Mouse (Mus musculus) stomach, embryonic 16.5 days (tissue): ENCODE measurements around the gene Gabrr2. TPM values are rescaled to one million over a fixed set of nuclear protein-coding genes. Genes with fewer than 3 reads are reported as not detected.
A peak's percentile ranks its signal among the peaks of the same experiment; 100 is the strongest.
"Not testable (repeated sequence)": the region's sequence is repeated elsewhere in the genome, so short reads cannot be mapped to it uniquely, and the experiment has no call there.

Source experiments
- ATAC-seq: fragments of 200-750 bp; cut with Nextera tagmentation; 2 replicates; pipeline ENCODE4 v1.8.0; 2017; ENCODE audit warnings: moderate number of reproducible peaks, moderate TSS enrichment; ENCODE audit not compliant: insufficient read depth, low FRiP score
- H3K27ac ChIP-seq: fragments of 300-500 bp; sonication (generic); 2 replicates; pipeline ENCODE4 v1.5.1; 2014; ENCODE audit warnings: low read length
- H3K27me3 ChIP-seq: fragments of 300-500 bp; sonication (generic); 2 replicates; pipeline ENCODE4 v1.6.1; 2014; ENCODE audit warnings: low read length, control low read depth, mixed read lengths; ENCODE audit not compliant: control insufficient read depth, insufficient read depth
- H3K36me3 ChIP-seq: fragments of 300-500 bp; sonication (generic); 2 replicates; pipeline ENCODE4 v1.6.1; 2014; ENCODE audit warnings: low read length; ENCODE audit not compliant: control insufficient read depth, insufficient read depth
- H3K4me1 ChIP-seq: fragments of 300-500 bp; sonication (generic); 2 replicates; pipeline ENCODE4 v1.6.1; 2014; ENCODE audit warnings: low read length, control low read depth, mixed read lengths; ENCODE audit not compliant: control insufficient read depth, insufficient read depth
- H3K4me2 ChIP-seq: fragments of 300-500 bp; sonication (generic); 2 replicates; pipeline ENCODE4 v1.6.1; 2014; ENCODE audit warnings: low read depth, low read length, mixed read lengths
- H3K4me3 ChIP-seq: fragments of 300-500 bp; sonication (generic); replicated peaks from 2 replicates; pipeline ENCODE4 v1.5.1; 2014; ENCODE audit warnings: mild to moderate bottlenecking, low read length
- H3K9ac ChIP-seq: fragments of 300-500 bp; sonication (generic); 2 replicates; pipeline ENCODE4 v1.6.1; 2014; ENCODE audit warnings: low read length
- H3K9me3 ChIP-seq: fragments of 300-500 bp; sonication (generic); replicated peaks from 2 replicates; pipeline ENCODE4 v1.6.1; 2016; ENCODE audit warnings: low read length, control low read depth; ENCODE audit not compliant: control insufficient read depth
- WGBS: fragments of 180-500 bp; shearing (Covaris S2); extraction: QIAGEN DNeasy Blood & Tissue Kit; methylation state at CpG from one replicate; pipeline ENCODE4 v1.1.7; 2014; 5-methylcytosine and 5-hydroxymethylcytosine counted together
- polyA plus RNA-seq: library from polyadenylated mRNA; unstranded; fragments of >200 nt; fragmentation: Nextera tagmentation; extraction: Ambion mirVana; gene quantifications from 2 replicates; pipeline ENCODE4 v1.2.1, GENCODE M21; 2015

Gene Gabrr2
- polyA plus RNA-seq, 1 experiment from 2014 or later = 0.36 TPM

GRCm38 (mm10) chr4:33075776-33076524, 13.2 kb downstream of the Gabrr2 start:
- H3K4me2 ChIP-seq = no peak overlapping the region
- H3K4me3 ChIP-seq = no peak overlapping the region
- H3K36me3 ChIP-seq = no peaks in the 10 kb centered on the region
- H3K27ac ChIP-seq = no peak overlapping the region
- no peak for ATAC-seq
- no peaks in the 10 kb centered on the region for H3K4me1 ChIP-seq
- 88% methylated on average over 5 of the region's 5 CpGs for WGBS
- no peak overlapping the region for H3K9ac ChIP-seq
- no peaks in the 10 kb centered on the region for H3K27me3 ChIP-seq
- no peaks in the 10 kb centered on the region for H3K9me3 ChIP-seq

- no peaks in the 10 kb centered on the region for H3K9me3 ChIP-seq
- H3K4me3 ChIP-seq = no peak overlapping the region
- H3K9ac ChIP-seq = no peak overlapping the region
- ATAC-seq = no peak
- no peaks in the 10 kb centered on the region for H3K36me3 ChIP-seq
- 76% methylated on average over 11 of the region's 11 CpGs for WGBS
- H3K27me3 ChIP-seq = no peaks in the 10 kb centered on the region
- no peaks in the 10 kb centered on the region for H3K4me1 ChIP-seq
- H3K27ac ChIP-seq = no peak overlapping the region
- H3K4me2 ChIP-seq = no peak overlapping the region
Observed at GRCm38 (mm10) chr4:33077161-33077560, 14.4 kb downstream of the Gabrr2 start.

GRCm38 (mm10) chr4:33077724-33078123, 14.9 kb downstream of the Gabrr2 start:
- no peak overlapping the region for H3K9ac ChIP-seq
- no peak overlapping the region for H3K4me2 ChIP-seq
- H3K4me1 ChIP-seq = no peaks in the 10 kb centered on the region
- H3K4me3 ChIP-seq = no peak overlapping the region
- H3K36me3 ChIP-seq = no peaks in the 10 kb centered on the region
- no peaks in the 10 kb centered on the region for H3K27me3 ChIP-seq
- no peak overlapping the region for H3K27ac ChIP-seq
- H3K9me3 ChIP-seq = no peaks in the 10 kb centered on the region
- ATAC-seq = no peak
- 47% methylated on average over 8 of the region's 8 CpGs for WGBS

DNA sequence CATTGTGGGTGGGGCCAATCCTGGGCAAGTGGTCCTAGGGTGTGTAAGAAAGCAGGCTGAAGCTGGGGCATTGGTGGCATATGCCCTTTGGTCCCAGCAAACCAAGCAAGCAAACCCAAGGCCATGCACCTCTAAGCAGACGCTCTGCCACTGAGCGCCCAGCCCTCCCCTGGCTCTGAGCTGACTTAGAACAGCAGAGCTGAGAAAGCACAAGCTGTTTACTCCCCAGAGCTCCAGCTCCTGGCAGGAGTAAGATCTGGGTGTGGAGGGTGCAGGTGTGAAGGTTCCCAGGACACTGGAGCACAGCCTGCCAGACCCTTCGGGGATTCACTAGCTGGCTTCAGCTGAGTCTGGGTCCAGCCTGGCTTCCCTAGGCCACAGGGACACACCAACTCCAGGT, 15.7 kb downstream of the Gabrr2 start:
- Histone ChIP-seq H3K27me3 (no peaks in the 10 kb centered on the region), H3K4me2 (no peak overlapping the region), H3K36me3 (no peaks in the 10 kb centered on the region), H3K9ac (no peak overlapping the region), H3K4me3 (no peak overlapping the region), H3K9me3 (no peaks in the 10 kb centered on the region), H3K4me1 (no peaks in the 10 kb centered on the region), H3K27ac (no peak overlapping the region)
- peak; percentile 38 for ATAC-seq
- 73% methylated on average over 3 of the region's 3 CpGs for WGBS

DNA sequence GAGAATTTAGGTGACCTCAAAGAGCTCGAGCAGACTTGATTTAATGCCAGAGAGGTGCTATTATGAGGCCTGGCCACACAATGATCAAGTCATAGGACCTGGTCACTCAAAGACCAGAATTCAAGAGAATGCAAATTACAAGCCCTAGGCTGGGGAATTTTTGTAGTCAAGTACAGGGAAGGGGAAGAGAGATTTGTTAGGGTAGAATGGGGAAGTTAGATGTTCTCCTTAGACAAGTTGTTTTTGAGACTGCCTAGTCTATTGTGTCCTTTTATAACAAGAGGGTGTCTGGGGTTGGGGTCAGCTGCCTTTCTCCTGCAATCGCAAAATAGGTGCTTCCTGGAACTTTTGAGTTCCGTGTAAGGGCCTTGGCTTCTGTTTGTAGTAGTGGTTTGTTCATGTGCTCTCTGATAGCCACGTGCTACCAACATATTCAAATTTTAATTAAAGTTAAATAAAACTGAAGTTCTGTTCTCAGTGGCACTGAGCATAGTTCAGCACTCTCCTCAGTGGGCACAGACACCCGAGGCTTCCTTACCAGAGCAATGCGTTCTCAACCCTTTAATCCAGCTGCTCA, 36.4 kb downstream of the Gabrr2 start:
- Histone ChIP-seq H3K4me2 (no peak overlapping the region), H3K27me3 (no peaks in the 10 kb centered on the region), H3K36me3 (no peaks in the 10 kb centered on the region), H3K4me1 (no peaks in the 10 kb centered on the region), H3K27ac (no peak overlapping the region), H3K9ac (no peak overlapping the region), H3K4me3 (no peak overlapping the region), H3K9me3 (no peaks in the 10 kb centered on the region)
- no peak for ATAC-seq
- WGBS = 77% methylated on average over 6 of the region's 6 CpGs

DNA sequence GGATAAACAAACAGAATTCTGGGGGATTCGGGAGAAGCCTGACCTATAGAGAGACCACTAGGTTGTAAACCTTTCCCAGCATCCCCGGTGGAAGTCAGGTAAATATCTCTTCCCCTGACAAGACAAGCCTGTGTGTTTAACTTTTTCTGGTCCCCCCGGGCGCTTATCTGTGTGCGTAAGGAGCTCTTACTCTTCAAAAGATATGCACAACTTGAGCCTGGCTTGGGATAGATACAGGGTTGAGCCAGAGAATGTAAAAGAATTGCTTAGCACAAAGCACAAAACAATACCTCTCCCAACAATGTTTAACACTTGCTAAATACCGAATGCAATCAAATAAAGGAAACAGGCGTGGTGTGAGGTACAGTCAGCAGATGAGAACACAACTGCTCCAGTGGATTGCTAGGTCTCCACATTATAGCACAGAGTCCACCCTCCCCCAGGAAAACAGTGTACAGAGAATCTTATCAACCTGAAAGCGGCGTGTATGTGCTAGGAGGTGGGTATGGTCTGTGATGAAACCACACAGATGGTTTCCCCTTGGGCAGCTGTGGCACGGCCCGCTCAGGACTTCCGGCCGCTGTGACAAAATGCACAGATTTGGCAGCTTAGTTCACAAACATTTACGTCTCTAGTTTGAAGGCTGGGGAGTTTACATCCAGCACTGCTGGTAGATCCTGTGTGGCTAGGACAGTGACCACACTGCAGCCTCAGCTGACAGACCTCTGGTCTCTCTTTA, 47.1 kb downstream of the Gabrr2 start:
- Histone ChIP-seq H3K27me3 (no peaks in the 10 kb centered on the region), H3K27ac (no peak overlapping the region), H3K4me2 (no peak overlapping the region), H3K36me3 (no peaks in the 10 kb centered on the region), H3K4me3 (no peak overlapping the region), H3K9me3 (no peaks in the 10 kb centered on the region), H3K4me1 (no peaks in the 10 kb centered on the region), H3K9ac (no peak overlapping the region)
- no peak for ATAC-seq
- 49% methylated on average over 14 of the region's 14 CpGs for WGBS

DNA sequence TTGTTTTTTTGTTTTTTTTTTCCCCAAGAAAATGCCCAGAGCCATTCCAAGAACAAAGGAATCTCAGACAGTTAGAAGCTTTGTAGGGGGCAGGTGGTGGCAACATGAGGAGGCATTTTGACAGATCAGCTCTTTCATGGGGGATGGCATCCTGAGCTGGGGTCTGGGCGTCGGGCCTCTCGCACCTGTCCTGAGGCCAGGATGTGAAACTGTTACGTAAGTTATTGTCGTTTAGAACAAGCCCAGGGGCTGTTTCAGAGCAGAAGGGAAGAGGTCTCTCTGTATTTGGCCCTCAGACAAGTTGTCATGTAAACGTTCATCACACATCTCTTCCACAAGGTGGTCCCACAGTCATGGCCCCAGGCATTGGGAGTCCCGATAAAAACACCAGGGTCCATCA, 48.0 kb downstream of the Gabrr2 start:
- Histone ChIP-seq H3K4me3 (no peak overlapping the region), H3K9ac (no peak overlapping the region), H3K36me3 (no peaks in the 10 kb centered on the region), H3K9me3 (no peaks in the 10 kb centered on the region), H3K27ac (no peak overlapping the region), H3K27me3 (no peaks in the 10 kb centered on the region), H3K4me2 (no peak overlapping the region), H3K4me1 (no peaks in the 10 kb centered on the region)
- WGBS = 75% methylated on average over 7 of the region's 7 CpGs
- no peak for ATAC-seq

DNA sequence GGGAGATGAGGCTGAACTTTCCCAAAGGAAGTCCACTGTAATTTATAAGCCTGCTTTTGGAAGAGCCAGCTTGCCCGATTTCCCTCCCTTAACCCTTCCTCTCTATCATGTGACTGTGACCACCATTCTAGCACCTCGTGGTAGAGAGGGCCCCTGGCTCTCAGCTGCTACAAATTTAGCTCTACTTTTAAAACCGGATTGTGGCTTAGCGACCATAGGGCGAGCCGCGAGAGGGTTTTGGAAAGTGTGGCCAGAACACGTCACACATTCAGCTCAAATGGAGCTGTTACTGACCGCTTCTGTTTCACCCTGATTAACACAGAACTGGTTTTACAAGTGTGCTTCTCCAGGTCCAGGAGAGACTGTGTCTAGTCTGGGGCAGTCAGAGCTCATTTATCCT, 48.6 kb downstream of the Gabrr2 start:
- Histone ChIP-seq H3K27ac (no peak overlapping the region), H3K27me3 (no peaks in the 10 kb centered on the region), H3K4me1 (no peaks in the 10 kb centered on the region), H3K4me2 (no peak overlapping the region), H3K4me3 (no peak overlapping the region), H3K9ac (no peak overlapping the region), H3K9me3 (no peaks in the 10 kb centered on the region), H3K36me3 (no peaks in the 10 kb centered on the region)
- ATAC-seq = no peak
- WGBS = 81% methylated on average over 9 of the region's 9 CpGs

DNA sequence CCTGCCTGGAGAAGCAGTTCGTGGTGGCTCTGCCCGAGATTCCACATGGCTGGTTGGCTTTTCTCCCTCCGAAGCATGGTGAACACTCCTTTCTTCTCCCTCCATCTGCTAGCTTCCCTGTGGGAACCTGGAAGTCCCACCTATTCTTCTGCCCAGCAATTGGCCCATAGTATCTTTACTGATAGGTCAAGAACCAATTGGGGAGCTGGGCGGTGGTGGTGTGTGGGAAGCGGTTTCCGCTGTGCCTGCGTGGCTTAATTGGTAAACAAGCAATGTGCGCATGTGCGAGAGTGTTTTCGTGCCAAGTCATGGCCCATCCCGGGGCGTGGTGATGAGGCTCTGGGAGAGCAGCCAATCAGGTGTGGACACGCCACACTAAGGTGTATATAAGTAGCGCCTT, 50.1 kb downstream of the Gabrr2 start:
- H3K9me3 ChIP-seq = not testable (repeated sequence)
- WGBS = 93% methylated on average over 10 of the region's 14 CpGs

More for the DNA sequence above, 50.1 kb downstream of the Gabrr2 start:
- not testable (repeated sequence) for H3K4me1 ChIP-seq, H3K27ac ChIP-seq, H3K9ac ChIP-seq, ATAC-seq, H3K36me3 ChIP-seq, H3K4me3 ChIP-seq, H3K4me2 ChIP-seq, H3K27me3 ChIP-seq
